Mouse (Mus musculus): ENCODE data around the gene Celf6. TPM values are rescaled to one million over a fixed set of nuclear protein-coding genes. Genes with fewer than 3 reads are reported as not detected.

Celf6 gene
- total RNA-seq, 4 experiments from 2014 or later, result 27.3 to 34.8 (median 31.1) TPM

DNA sequence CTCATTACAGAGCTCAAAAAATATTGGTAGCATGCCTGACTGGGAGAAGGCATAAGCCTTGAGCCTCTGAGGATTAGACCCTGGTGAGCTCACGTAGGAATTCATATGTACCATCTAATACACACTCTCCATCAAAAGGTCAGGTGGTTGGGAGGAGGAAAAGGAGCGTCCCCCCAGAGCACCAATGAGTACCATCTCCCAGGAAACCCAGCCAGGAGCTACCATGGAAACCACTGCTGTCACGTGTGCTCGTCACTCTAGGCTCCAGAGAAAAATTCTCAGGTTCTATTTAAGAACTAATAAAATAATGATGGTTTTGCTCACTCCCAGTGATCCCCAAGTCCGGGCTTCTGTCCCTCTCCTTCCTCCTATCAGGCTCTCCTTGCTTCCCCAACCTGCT, 10.5 kb downstream of the Celf6 start:
- peak; percentile 45 to 48 for DNase-seq (ENCODE audit: low spot score in 2 of 2)

GRCm38 (mm10) chr9:59588710-59589671, 11.3 kb downstream of the Celf6 start:
- peak; percentile 79 to 89 for DNase-seq (ENCODE audit: low spot score in 2 of 2)

DNA sequence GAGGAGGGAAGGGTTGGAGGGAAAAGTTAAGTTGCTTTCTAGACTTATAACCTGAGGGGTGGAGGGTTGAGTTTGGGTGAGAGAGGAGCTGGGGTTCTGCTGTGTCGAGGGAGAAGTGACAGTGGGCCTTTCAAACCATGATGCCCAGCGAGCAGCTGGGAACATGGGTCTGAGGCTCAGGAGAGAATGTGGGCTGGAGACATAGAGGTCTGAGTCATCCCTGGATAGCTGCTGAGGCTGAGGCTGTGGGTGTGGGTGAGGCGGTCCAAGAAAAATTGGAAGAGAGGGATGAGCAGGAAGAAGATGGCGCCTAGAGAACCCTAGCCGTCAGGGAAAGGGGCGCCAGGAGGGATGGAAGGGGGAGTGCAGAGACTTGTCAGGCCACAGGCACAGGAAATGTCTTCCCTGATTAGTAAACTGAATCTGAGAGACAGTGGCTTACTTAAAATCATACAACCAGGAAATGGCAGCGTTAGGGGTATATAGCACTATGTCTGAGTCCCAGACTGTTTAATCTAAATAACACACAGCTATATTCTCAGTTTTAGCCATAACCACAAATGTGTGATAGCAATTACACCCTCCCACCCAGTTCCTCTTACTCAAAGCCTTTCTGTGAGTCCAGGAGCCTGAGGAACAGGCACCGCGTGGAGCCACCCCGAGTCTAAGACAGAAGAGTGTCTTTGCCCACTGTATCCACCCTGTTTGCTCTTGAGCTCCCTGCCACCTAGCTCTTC, 12.2 kb downstream of the Celf6 start:
- DNase-seq (ENCODE audit: low spot score in 2 of 2), result peak; percentile 49 to 50

GRCm38 (mm10) chr9:59601661-59602060, 23.9 kb downstream of the Celf6 start:
- DNase-seq (ENCODE audit: low spot score in 2 of 2), result no peak

DNA sequence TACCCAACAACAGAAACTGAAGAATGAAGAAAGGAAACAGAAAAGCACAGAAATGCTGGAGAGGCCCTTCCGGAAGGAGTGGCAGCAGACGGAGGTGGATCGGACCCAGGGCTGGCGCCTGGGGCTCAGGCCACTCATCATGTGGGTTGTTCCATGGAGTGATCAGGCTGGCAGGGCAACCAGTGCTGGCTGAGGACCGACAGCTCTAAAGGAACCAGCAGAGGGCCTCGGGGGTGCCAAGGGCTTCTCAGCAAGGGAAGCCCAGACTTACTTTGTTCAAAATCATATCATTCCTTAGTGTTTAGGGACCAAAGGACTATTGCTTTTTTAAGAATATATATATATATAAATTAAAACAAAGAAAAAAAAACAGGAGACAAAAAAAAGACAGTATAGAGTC, 28.2 kb downstream of the Celf6 start:
- DNase-seq (ENCODE audit: low spot score in 2 of 2), result no peak

DNA sequence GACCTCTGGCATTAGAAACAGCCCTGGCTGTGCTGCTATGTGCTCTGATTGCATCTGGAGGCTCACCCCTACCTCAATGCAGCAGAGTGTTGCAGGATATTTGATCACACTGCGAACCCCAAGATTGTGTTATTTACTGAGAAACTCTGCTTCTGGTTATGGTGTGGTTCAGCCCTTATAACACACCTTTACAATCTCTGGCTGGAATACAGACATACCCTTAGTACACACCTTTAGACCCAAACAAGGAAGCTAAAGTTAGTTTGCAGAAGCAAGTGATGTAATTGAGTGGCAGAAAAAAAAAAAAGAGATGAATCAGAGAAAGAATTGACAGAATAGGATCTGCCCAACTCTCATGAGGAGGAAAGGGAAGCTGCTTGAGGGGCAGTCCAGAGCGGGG, 33.2 kb downstream of the Celf6 start:
- no peak for DNase-seq (ENCODE audit: low spot score in 2 of 2)

DNA sequence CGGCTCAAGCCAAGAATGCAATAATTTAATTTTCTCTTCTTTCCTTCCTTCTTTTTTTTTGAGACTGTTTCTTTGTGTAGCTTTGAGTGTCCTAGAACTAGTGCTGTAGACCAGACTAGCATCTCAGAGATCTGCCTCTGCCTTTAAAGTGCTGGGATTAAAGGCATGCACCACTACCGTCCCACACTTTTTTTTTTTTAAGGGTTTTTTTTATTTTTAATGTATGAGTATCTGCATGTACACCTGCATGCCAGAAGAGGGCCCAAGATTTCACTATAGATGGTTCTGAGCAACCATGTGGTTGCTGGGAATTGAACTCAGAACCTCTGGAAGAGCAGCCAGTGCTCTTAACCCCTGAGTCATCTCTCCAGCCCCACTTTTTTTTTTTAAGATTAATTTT, 38.1 kb downstream of the Celf6 start:
- no peak for DNase-seq (ENCODE audit: low spot score in 2 of 2)

GRCm38 (mm10) chr9:59616622-59617306, 39.0 kb downstream of the Celf6 start, which contains the start of gene Parp6:
Gene Parp6, plus strand, starts transcription at chr9:59617284.
- DNase-seq (ENCODE audit: low spot score in 2 of 2), result peak; percentile 99

GRCm38 (mm10) chr9:59617307-59617973, 39.7 kb downstream of the Celf6 start:
- DNase-seq (ENCODE audit: low spot score in 2 of 2), result no peak

- no peak for DNase-seq (ENCODE audit: low spot score in 2 of 2)
Measured at GRCm38 (mm10) chr9:59638372-59638771, 60.7 kb downstream of the Celf6 start.

- DNase-seq (ENCODE audit: low spot score in 2 of 2), result no peak
Measured at GRCm38 (mm10) chr9:59639936-59640335, 62.2 kb downstream of the Celf6 start.

- DNase-seq (ENCODE audit: low spot score in 2 of 2), result no peak
Measured at GRCm38 (mm10) chr9:59641320-59641719, 63.6 kb downstream of the Celf6 start.

GRCm38 (mm10) chr9:59649911-59650310, 72.2 kb downstream of the Celf6 start:
- no peak for DNase-seq (ENCODE audit: low spot score in 2 of 2)

DNA sequence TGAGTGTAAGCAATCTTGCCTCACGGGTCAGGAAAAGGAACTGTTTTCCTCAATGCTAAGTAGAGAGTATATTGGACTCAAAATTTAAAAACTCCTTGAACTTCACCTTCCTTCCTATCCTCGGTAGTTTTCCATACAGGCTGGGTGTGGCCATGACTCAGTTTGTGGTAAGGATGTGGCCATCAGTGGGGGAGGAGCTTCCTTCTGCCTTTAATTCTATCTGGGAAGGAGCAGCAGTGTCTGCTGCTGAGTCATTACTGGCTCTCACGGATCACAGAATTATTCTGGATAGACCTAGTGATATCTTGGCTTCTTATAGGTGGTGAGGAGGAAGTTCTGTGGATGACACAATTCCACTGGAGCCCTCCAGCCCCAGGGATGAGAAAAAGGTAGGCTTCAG, 75.7 kb downstream of the Celf6 start:
- no peak for DNase-seq (ENCODE audit: low spot score in 2 of 2)

GRCm38 (mm10) chr9:59654450-59654983, 76.8 kb downstream of the Celf6 start:
- no peak for DNase-seq (ENCODE audit: low spot score in 2 of 2)

GRCm38 (mm10) chr9:59655958-59656634, 78.4 kb downstream of the Celf6 start, which contains the start of gene Pkm:
Gene Pkm, plus strand, starts transcription at chr9:59656368.
- peak; percentile 96 to 97 for DNase-seq (ENCODE audit: low spot score in 2 of 2)
